In genomic region chr4:49680171-49680875, GRCm38 (mm10) we compare ENCODE assay signal across 35 mouse cellular contexts. TPM values are rescaled to one million over a fixed set of nuclear protein-coding genes. Genes with fewer than 3 reads are reported as not detected.
A peak's percentile ranks its signal among the peaks of the same experiment; 100 is the strongest.
DNase-seq lines count a peak whose midpoint lies in the region; ATAC-seq lines count a peak whose summit lies in the region.
"Had no signal": no experiment of that assay in that cellular context is flagged by ENCODE, and none has a peak within 500 bp of the region (broad histone marks: within the 10 kb centered on the region; RNA-seq: fewer than 3 reads in every experiment).

No protein-coding gene starts in this region.

- no peak overlapping the region for H3K4me3 ChIP-seq in heart, embryonic 12.5 days
- H3K4me3 ChIP-seq in brown adipose tissue, adult 24 weeks (ENCODE audit: insufficient read depth, low read depth, low read length) = no peak overlapping the region
- H3K4me3 ChIP-seq in lung, embryonic 15.5 days = no peak overlapping the region
- H3K4me3 ChIP-seq: embryonic facial prominence, embryonic 12.5 days; embryonic facial prominence, embryonic 15.5 days; heart, embryonic 10.5 days; hindbrain, embryonic 12.5 days; hindbrain, embryonic 15.5 days had no signal

- no peak overlapping the region for H3K4me2 ChIP-seq in heart, embryonic 12.5 days
- H3K4me2 ChIP-seq in lung, embryonic 15.5 days = no peak overlapping the region
- H3K4me2 ChIP-seq: embryonic facial prominence, embryonic 12.5 days; embryonic facial prominence, embryonic 15.5 days; hindbrain, embryonic 12.5 days; hindbrain, embryonic 15.5 days had no signal

- ATAC-seq in heart, embryonic 12.5 days (ENCODE audit: insufficient number of reproducible peaks, low FRiP score) = no peak
- 0 out of 2 replicates have a peak, but pooled peaks have one; percentile 35 for ATAC-seq in lung, embryonic 15.5 days (ENCODE audit: borderline replicate concordance, extremely low read depth, low FRiP score, low TSS enrichment)
- ATAC-seq: forebrain, embryonic 14.5 days; forebrain, postnatal 0 days; Patski had no signal

- no peak overlapping the region for H3K9ac ChIP-seq in heart, embryonic 12.5 days
- no peak overlapping the region for H3K9ac ChIP-seq in lung, embryonic 15.5 days
- H3K9ac ChIP-seq: embryonic facial prominence, embryonic 12.5 days; embryonic facial prominence, embryonic 15.5 days; forebrain, postnatal 0 days; hindbrain, embryonic 12.5 days; hindbrain, embryonic 15.5 days had no signal

- DNase-seq in heart, adult 8-10 months (ENCODE audit: low spot score) = peak; percentile 12
- peak; percentile 14 for DNase-seq in lung, postnatal 10 days
- DNase-seq in kidney, postnatal 36 days = no peak
- DNase-seq in right cerebral cortex, postnatal 10 days (ENCODE audit: low spot score in 2 of 2) = no peak
- no peak for DNase-seq in kidney, adult 8-10 months
- DNase-seq: adrenal gland, postnatal 10 days; adrenal gland, postnatal 36 days; B cell, adult 2 months; cerebellum, adult 11 months; cerebellum, adult 2 months; cerebellum, adult 9-11 months; cerebellum, postnatal 25 days; forebrain, postnatal 0 days; gastrocnemius, postnatal 10 days; gastrocnemius, postnatal 36 days had no signal

- H3K27ac ChIP-seq in heart, embryonic 12.5 days (ENCODE audit: poor library complexity, severe bottlenecking) = no peak overlapping the region
- H3K27ac ChIP-seq in brown adipose tissue, adult 24 weeks (replicated peaks; ENCODE audit: low read depth, low read length) = peak overlapping the region; percentile 43; the same call in 1 of the 2 replicates
- 0 out of 2 replicates have a peak overlapping the region, but pooled peaks have one; percentile 21 for H3K27ac ChIP-seq in lung, embryonic 15.5 days
- H3K27ac ChIP-seq: embryonic facial prominence, embryonic 12.5 days; embryonic facial prominence, embryonic 15.5 days; heart, embryonic 10.5 days; hindbrain, embryonic 12.5 days; hindbrain, embryonic 15.5 days had no signal

- H3K36me3 ChIP-seq in heart, embryonic 12.5 days = no peaks in the 10 kb centered on the region
- no peaks in the 10 kb centered on the region for H3K36me3 ChIP-seq in lung, embryonic 15.5 days
- H3K36me3 ChIP-seq: embryonic facial prominence, embryonic 12.5 days; embryonic facial prominence, embryonic 15.5 days; G1E; heart, embryonic 10.5 days; hindbrain, embryonic 12.5 days; hindbrain, embryonic 15.5 days had no signal

- 82% methylated on average over 11 of the region's 11 CpGs for WGBS in heart, embryonic 12.5 days
- 77% methylated on average over 11 of the region's 11 CpGs for WGBS in lung, embryonic 15.5 days

- H3K9me3 ChIP-seq in heart, embryonic 12.5 days (replicated peaks) = no peaks in the 10 kb centered on the region; the same call in 1 of the 2 replicates
- H3K9me3 ChIP-seq in lung, embryonic 15.5 days = no peaks in the 10 kb centered on the region
- H3K9me3 ChIP-seq: embryonic facial prominence, embryonic 12.5 days; embryonic facial prominence, embryonic 15.5 days; G1E; heart, embryonic 10.5 days; hindbrain, embryonic 12.5 days; hindbrain, embryonic 15.5 days had no signal

- no peaks in the 10 kb centered on the region for H3K27me3 ChIP-seq in heart, embryonic 12.5 days (replicated peaks)
- no peaks in the 10 kb centered on the region for H3K27me3 ChIP-seq in lung, embryonic 15.5 days
- H3K27me3 ChIP-seq: CH12.LX; embryonic facial prominence, embryonic 12.5 days; embryonic facial prominence, embryonic 15.5 days; hindbrain, embryonic 12.5 days; hindbrain, embryonic 15.5 days; Patski had no signal

- H3K4me1 ChIP-seq in heart, embryonic 12.5 days (replicated peaks) = no peaks in the 10 kb centered on the region
- no peaks in the 10 kb centered on the region for H3K4me1 ChIP-seq in brown adipose tissue, adult 24 weeks (ENCODE audit: control insufficient read depth, insufficient read depth, insufficient read length, low read length)
- H3K4me1 ChIP-seq in lung, embryonic 15.5 days = no peaks in the 10 kb centered on the region
- H3K4me1 ChIP-seq: embryonic facial prominence, embryonic 12.5 days; embryonic facial prominence, embryonic 15.5 days; heart, embryonic 10.5 days; hindbrain, embryonic 12.5 days; hindbrain, embryonic 15.5 days had no signal

RNA-seq across cellular contexts. Expression of gene Ppp3r2, which starts 1.5 kb away (rescaled TPM):
- total RNA-seq in heart, adult 8-10 months (2022) = not detected
- 0.09 and 0.10 TPM in 2 replicates for polyA plus RNA-seq in heart, embryonic 12.5 days (2016; fragmentation: Nextera tagmentation; extraction: Ambion mirVana)
- polyA plus RNA-seq in brown adipose tissue, adult 24 weeks (2012; ENCODE audit: insufficient read depth, insufficient read length, missing spikeins) = not detected in 2 replicates
- polyA plus RNA-seq in lung, embryonic 15.5 days (2015; fragmentation: Nextera tagmentation; extraction: Ambion mirVana) = not detected in 2 replicates
- total RNA-seq: adrenal gland, adult 18-20 months; adrenal gland, postnatal 10 days; adrenal gland, postnatal 36 days; CH12.LX; common myeloid progenitor, adult 5-6 weeks; gastrocnemius, postnatal 36 days; granulocyte monocyte progenitor cell, adult 5-6 weeks; heart, postnatal 25 days; hematopoietic stem cell, adult 5-6 weeks had no signal
- polyA plus RNA-seq: forebrain, embryonic 11.5 days; G1E; heart, embryonic 14.5 days; heart, postnatal 0 days; Patski had no signal

RNA-seq across cellular contexts. Expression of gene Rnf20, which starts 48.5 kb away (rescaled TPM):
- 10 to 100 TPM; 36.7 to 42.5 (median 38.9) TPM for total RNA-seq in heart, adult 8-10 months (2022)
- 29.2 and 30.2 TPM in 2 replicates for polyA plus RNA-seq in heart, embryonic 12.5 days (2016; fragmentation: Nextera tagmentation; extraction: Ambion mirVana)
- 19.0 and 21.0 TPM in 2 replicates for polyA plus RNA-seq in brown adipose tissue, adult 24 weeks (2012; ENCODE audit: insufficient read depth, insufficient read length, missing spikeins)
- 39.8 and 40.8 TPM in 2 replicates for polyA plus RNA-seq in lung, embryonic 15.5 days (2015; fragmentation: Nextera tagmentation; extraction: Ambion mirVana)

Comparison
In these comparisons a context has a peak if more than half of its experiments do, and no peak if none do; other contexts are left out.
1. DNase-seq: peak in heart, adult 8-10 months (single experiment) and lung, postnatal 10 days (single experiment); none in kidney, postnatal 36 days (0 of 2), right cerebral cortex, postnatal 10 days (0 of 2) and kidney, adult 8-10 months (0 of 2).